Mouse (Mus musculus) hindbrain, embryonic 13.5 days (tissue): ENCODE data around the gene Hist1h2bp. TPM values are rescaled to one million over a fixed set of nuclear protein-coding genes. Genes with fewer than 3 reads are reported as not detected.
"Not testable (repeated sequence)": the region's sequence is repeated elsewhere in the genome, so short reads cannot be mapped to it uniquely, and the experiment has no call there.

Experiments used
- ATAC-seq: fragments of 200-750 bp; cut with Nextera tagmentation; 2 replicates; pipeline ENCODE4 v1.8.0; 2017; ENCODE audit warnings: moderate TSS enrichment; ENCODE audit not compliant: low FRiP score
- H3K27ac ChIP-seq: fragments of 300-500 bp; sonication (generic); 2 replicates; pipeline ENCODE4 v1.5.1; 2015; ENCODE audit warnings: inconsistent platforms, mild to moderate bottlenecking, moderate library complexity
- H3K27me3 ChIP-seq: fragments of 300-500 bp; sonication (generic); 2 replicates; pipeline ENCODE4 v1.6.1; 2015; ENCODE audit warnings: mild to moderate bottlenecking, inconsistent platforms
- H3K36me3 ChIP-seq: fragments of 300-500 bp; sonication (generic); 2 replicates; pipeline ENCODE4 v1.6.1; 2015; ENCODE audit warnings: mild to moderate bottlenecking, inconsistent platforms
- H3K4me1 ChIP-seq: fragments of 300-500 bp; sonication (generic); replicated peaks from 2 replicates; pipeline ENCODE4 v1.6.1; 2015; ENCODE audit warnings: inconsistent platforms
- H3K4me2 ChIP-seq: fragments of 300-500 bp; sonication (generic); 2 replicates; pipeline ENCODE4 v1.6.1; 2015; ENCODE audit warnings: inconsistent platforms, mild to moderate bottlenecking, moderate library complexity
- H3K4me3 ChIP-seq: fragments of 300-500 bp; sonication (generic); 2 replicates; pipeline ENCODE4 v1.5.1; 2015; ENCODE audit warnings: mild to moderate bottlenecking, inconsistent platforms
- H3K9ac ChIP-seq: fragments of 300-500 bp; sonication (generic); 2 replicates; pipeline ENCODE4 v1.6.1; 2015; ENCODE audit warnings: mild to moderate bottlenecking, inconsistent platforms
- H3K9me3 ChIP-seq: fragments of 300-500 bp; sonication (generic); 2 replicates; pipeline ENCODE4 v1.6.1; 2016; ENCODE audit warnings: inconsistent platforms
- WGBS: fragments of 180-500 bp; shearing (Covaris S2); methylation state at CpG from one replicate; pipeline ENCODE4 v1.1.7; 2015; 5-methylcytosine and 5-hydroxymethylcytosine counted together
- polyA plus RNA-seq: library from polyadenylated mRNA; unstranded; fragments of >200 nt; fragmentation: Nextera tagmentation; extraction: Ambion mirVana; gene quantifications from 2 replicates; pipeline ENCODE4 v1.2.1, GENCODE M21; 2015

The Hist1h2bp gene
- 0.68 and 0.97 TPM in 2 replicates for polyA plus RNA-seq

DNA sequence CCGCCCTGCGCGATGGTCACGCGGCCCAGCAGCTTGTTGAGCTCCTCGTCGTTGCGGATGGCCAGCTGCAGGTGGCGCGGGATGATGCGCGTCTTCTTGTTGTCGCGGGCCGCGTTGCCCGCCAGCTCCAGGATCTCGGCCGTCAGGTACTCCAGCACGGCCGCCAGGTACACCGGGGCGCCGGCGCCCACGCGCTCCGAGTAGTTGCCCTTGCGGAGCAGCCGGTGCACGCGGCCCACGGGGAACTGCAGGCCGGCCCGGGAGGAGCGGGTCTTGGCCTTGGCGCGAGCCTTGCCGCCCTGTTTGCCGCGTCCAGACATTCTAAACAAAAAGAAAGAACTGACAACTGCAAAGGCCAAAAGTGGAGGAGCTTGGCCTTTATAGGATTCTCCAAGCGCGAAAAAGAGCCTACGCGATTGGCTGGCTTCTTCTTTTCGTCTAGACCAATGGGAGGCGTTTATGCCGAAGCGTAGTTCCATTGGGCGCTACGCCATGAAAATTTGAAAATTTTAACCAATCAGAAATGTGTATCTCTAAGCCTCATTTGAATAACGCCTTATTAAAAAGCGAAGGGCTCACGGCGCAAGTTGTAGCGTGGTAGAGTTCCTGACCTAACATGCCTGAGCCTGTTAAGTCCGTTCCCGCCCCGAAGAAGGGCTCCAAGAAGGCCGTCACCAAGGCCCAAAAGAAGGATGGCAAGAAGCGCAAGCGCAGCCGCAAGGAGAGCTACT is at the start of gene Hist1h2bp, which contains the start of gene Hist1h2an:
TSS of gene Hist1h2bp (plus strand) at position 563 of the 731 bp plus-strand sequence.
TSS of gene Hist1h2an (minus strand) at position 320 of the 731 bp plus-strand sequence.
- H3K4me2 ChIP-seq, result peak within 1 kb of the TSS; percentile 60
- peak; percentile 97 for ATAC-seq
- H3K9ac ChIP-seq, result peak within 1 kb of the TSS; percentile 64
- not testable (repeated sequence) for H3K27me3 ChIP-seq, H3K9me3 ChIP-seq, H3K36me3 ChIP-seq
- peaks cover 36% of the 10 kb centered on the region for H3K4me1 ChIP-seq
- WGBS, result 1% methylated on average over 41 of the region's 63 CpGs
- peak within 1 kb of the TSS; percentile 37 for H3K4me3 ChIP-seq
- peak within 1 kb of the TSS; percentile 79 for H3K27ac ChIP-seq

DNA sequence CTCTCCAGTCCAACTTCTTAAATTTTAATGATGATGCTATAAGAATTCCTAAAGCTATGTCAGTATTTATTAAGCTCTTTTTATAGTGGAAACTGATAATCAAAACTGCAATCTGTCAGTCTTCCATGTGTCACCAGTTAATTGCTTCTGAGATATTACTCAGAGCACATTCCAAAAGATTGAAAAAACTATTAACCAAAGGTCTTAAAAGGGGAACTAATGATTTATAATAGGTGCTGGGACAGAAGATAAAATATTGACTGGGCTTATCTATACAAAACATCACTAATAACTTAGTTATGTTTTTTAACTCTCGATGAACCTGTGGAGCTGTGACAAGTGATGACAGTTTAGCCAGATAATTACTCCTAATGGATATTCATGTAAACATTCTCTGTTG is 42.3 kb upstream of the Hist1h2bp start:
- Histone ChIP-seq H3K9me3 (no peaks in the 10 kb centered on the region), H3K9ac (no peak overlapping the region), H3K36me3 (no peaks in the 10 kb centered on the region), H3K4me2 (no peak overlapping the region), H3K27ac (no peak overlapping the region), H3K4me3 (no peak overlapping the region), H3K27me3 (no peaks in the 10 kb centered on the region), H3K4me1 (peaks cover 20% of the 10 kb centered on the region)
- no peak for ATAC-seq
- 98% methylated on average over 1 of the region's 1 CpGs for WGBS

DNA sequence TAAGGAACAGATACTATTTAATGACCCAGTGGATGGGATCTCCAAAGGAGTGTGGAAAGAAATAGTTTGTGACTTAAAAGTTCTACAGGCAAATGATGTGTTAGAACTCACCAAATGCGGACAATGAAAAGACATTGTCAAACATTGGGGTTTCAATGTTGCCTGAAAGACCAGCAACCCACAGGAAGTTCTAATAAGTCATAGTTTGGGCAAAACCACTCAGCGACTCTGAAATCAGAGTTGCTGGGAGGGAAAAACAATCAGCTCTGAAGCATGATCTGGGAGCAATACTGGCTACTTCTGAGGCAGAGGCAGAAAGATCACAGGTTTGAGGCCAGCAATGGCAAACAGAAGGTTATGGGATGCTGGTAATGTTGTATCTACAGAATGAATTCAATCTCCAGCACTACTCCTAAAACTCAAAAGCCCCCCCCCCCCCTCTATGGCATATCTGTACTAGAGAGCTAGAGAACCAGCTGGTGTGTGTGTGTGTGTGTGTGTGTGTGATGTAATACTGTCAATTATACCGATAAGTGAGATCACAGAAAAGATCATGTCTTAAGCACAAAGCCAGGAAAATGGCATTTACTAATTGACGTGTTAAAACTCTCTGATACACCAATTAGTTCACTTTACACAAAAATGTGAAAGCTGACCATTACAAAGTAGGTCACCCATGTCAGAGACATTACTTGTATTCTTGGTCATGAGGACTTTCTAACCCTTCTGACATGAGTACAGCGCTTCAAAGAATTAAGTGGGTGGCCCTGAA is 37.7 kb upstream of the Hist1h2bp start:
- Histone ChIP-seq H3K4me3 (peak overlapping the region; percentile 57), H3K9ac (peak overlapping the region; percentile 79), H3K27ac (peak overlapping the region; percentile 93), H3K9me3 (no peaks in the 10 kb centered on the region), H3K27me3 (no peaks in the 10 kb centered on the region), H3K36me3 (no peaks in the 10 kb centered on the region), H3K4me1 (peaks cover 34% of the 10 kb centered on the region), H3K4me2 (peak overlapping the region; percentile 84)
- WGBS, result 5% methylated on average over 5 of the region's 5 CpGs
- ATAC-seq, result no peak

DNA sequence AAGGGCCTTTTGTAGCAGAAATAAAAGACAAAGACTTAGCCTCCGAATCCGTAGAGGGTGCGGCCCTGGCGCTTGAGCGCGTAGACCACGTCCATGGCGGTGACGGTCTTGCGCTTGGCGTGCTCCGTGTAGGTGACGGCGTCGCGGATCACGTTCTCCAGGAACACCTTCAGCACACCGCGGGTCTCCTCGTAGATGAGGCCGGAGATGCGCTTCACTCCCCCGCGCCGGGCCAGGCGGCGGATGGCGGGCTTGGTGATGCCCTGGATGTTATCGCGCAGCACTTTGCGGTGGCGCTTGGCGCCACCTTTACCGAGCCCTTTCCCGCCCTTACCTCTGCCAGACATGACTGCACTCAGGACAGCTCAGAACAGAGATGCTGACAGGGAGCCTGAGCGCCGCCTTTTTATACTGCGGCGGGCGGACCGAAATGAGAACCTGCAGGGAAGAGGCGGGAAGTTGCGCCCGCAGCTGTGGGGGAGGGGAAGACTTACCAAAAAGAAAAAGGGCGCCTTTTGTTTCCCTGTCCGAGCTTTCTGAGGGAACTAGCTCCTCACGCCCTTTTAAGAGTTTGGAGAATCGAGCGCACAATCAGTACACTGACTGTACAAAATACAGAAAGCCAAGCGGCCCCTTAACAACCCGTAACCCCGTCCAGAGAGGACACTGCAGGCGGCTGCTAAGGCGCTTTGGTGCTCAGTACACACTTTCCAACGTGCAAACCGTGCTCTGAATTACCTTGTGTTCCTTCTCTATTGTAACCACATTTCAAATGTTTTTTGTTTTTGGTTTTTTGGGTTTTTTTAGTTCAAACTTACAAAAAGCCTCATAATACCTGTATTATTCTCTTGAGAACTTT is 36.9 kb upstream of the Hist1h2bp start, which contains the start of gene Hist1h4k:
TSS of gene Hist1h4k (minus strand) at position 347 of the 859 bp plus-strand sequence.
- Histone ChIP-seq H3K9ac (peak within 1 kb of the TSS; percentile 79), H3K4me1 (peaks cover 37% of the 10 kb centered on the region), H3K27ac (peak within 1 kb of the TSS; percentile 93), H3K4me3 (peak within 1 kb of the TSS; percentile 57), H3K4me2 (peak within 1 kb of the TSS; percentile 84)
- H3K27me3 ChIP-seq, H3K36me3 ChIP-seq, H3K9me3 ChIP-seq: not testable (repeated sequence)
- under 1% methylated on average over 47 of the region's 56 CpGs for WGBS
- ATAC-seq, result peak; percentile 87

DNA sequence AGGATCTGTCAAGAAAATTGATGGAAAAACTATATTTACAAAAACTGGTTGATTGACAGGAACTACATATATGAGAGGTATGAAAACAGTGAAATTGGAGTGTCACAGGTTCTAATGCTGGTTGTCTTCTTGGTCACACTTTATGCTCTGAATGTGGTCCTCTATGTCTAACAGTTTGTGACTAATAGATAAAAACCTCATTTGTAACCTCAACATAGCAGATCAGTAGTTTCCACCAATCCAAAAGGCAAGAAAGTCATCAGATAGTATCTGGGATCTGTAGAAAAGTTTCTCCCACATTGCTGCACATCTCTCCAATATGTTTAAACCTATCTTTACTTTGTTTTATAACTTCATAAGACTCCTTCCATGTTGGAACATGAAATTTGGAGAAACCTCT is 35.8 kb upstream of the Hist1h2bp start:
- H3K4me2 ChIP-seq, result no peak overlapping the region
- no peak overlapping the region for H3K27ac ChIP-seq
- H3K27me3 ChIP-seq, result no peaks in the 10 kb centered on the region
- H3K4me3 ChIP-seq, result no peak overlapping the region
- H3K36me3 ChIP-seq, result no peaks in the 10 kb centered on the region
- peaks cover 37% of the 10 kb centered on the region for H3K4me1 ChIP-seq
- H3K9me3 ChIP-seq, result no peaks in the 10 kb centered on the region
- no peak for ATAC-seq
- H3K9ac ChIP-seq, result no peak overlapping the region

DNA sequence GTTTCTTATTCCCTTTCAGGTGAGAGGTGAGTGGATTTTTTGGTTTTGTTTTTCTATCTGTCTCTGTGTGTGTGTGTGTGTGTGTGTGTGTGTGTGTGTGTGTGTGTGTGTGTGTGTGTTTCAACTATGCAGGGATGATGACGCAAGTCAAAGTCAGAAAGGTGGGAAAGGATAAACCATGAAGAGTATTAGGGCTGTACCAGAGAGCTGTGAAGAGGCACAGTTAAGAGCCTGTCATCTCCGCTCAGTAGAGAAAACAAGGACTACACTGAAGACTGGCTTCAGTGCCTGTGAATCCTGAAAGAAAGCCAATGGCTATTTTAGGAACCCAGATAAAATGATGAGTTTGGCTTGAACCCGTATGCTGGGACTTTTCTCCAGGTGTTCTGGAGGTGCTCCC is 35.4 kb upstream of the Hist1h2bp start:
- Histone ChIP-seq H3K4me2 (no peak overlapping the region), H3K36me3 (no peaks in the 10 kb centered on the region), H3K27me3 (no peaks in the 10 kb centered on the region), H3K9ac (no peak overlapping the region), H3K4me1 (peaks cover 37% of the 10 kb centered on the region), H3K4me3 (no peak overlapping the region), H3K9me3 (no peaks in the 10 kb centered on the region), H3K27ac (no peak overlapping the region)
- ATAC-seq, result no peak
- 82% methylated on average over 3 of the region's 3 CpGs for WGBS

DNA sequence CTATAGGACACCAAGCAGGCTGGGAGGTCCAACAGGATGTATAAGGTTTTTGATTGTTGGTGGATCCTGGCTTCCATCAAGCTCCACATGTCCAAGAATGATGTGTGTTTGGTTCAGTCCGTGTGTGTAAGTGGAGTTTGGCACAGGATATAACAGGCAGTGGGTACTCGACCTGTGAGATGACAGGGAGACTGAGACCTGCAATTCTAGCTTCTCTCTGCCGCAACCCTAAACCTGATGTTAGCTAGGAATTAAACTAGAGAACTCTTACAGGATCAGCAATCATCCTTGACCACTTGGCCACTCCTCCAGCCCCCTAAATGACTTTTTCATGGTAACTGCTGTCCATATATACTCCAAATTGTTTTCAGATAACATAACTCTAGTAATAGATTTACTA is 34.9 kb upstream of the Hist1h2bp start:
- ATAC-seq, result no peak
- Histone ChIP-seq H3K27me3 (no peaks in the 10 kb centered on the region), H3K4me3 (no peak overlapping the region), H3K9ac (no peak overlapping the region), H3K9me3 (no peaks in the 10 kb centered on the region), H3K36me3 (no peaks in the 10 kb centered on the region), H3K4me1 (peaks cover 34% of the 10 kb centered on the region), H3K27ac (0 out of 2 replicates have a peak overlapping the region, but pooled peaks have one; percentile 48), H3K4me2 (0 out of 2 replicates have a peak overlapping the region, but pooled peaks have one; percentile 76)
- WGBS, result 51% methylated on average over 3 of the region's 3 CpGs

DNA sequence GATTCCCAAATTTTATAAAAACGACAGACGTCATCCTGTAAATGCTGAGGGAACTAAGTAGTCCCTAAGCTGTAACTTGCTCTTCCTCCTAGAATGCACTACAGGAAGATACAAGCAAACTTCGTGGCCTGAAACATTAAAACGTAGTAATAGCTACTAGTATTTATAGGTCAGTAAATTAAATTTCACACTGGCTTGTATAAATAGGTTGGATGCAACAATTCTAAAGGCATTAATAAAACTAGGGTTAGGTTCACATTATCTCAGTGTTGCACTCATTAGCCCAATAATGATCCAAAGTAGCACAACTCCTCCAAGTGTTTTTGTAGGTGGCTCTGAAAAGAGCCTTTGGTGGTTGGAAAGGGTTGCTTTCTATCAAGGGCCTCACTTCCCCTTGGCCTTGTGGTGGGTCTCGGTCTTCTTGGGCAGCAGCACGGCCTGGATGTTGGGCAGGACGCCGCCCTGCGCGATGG is 34.2 kb upstream of the Hist1h2bp start:
- H3K4me3 ChIP-seq, result peak overlapping the region; percentile 44
- no peak for ATAC-seq
- peak overlapping the region; percentile 74 for H3K9ac ChIP-seq
- H3K9me3 ChIP-seq, result no peaks in the 10 kb centered on the region
- peak overlapping the region; percentile 76 for H3K4me2 ChIP-seq
- WGBS, result 5% methylated on average over 10 of the region's 10 CpGs
- no peaks in the 10 kb centered on the region for H3K27me3 ChIP-seq
- no peaks in the 10 kb centered on the region for H3K36me3 ChIP-seq
- peak overlapping the region; percentile 95 for H3K27ac ChIP-seq
- peaks cover 31% of the 10 kb centered on the region for H3K4me1 ChIP-seq

DNA sequence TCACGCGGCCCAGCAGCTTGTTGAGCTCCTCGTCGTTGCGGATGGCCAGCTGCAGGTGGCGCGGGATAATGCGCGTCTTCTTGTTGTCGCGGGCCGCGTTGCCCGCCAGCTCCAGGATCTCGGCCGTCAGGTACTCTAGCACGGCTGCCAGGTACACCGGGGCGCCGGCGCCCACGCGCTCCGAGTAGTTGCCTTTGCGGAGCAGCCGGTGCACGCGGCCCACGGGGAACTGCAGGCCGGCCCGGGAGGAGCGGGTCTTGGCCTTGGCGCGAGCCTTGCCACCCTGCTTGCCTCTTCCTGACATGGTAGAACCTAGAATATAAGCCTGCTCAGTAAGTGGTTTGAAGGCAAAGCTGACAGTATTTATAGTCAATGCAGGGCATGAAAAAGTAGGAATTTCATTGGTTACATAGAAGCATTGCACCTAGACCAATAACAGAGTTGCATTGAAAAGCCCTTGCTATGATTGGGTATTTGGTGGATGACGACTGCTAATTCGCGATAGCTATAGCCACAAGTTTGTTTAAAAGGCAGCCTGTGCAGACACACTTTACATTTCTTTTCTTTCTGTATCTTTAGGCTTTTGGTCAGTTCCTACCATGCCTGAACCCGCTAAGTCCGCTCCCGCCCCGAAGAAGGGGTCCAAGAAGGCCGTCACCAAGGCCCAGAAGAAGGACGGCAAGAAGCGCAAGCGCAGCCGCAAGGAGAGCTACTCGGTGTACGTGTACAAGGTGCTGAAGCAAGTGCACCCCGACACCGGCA is 33.6 kb upstream of the Hist1h2bp start, which contains the start of the genes Hist1h2ak and Hist1h2bn:
TSS of gene Hist1h2ak (minus strand) at position 304 of the 762 bp plus-strand sequence.
TSS of gene Hist1h2bn (plus strand) at position 600 of the 762 bp plus-strand sequence.
- peak within 1 kb of the TSS; percentile 74 for H3K9ac ChIP-seq

DNA sequence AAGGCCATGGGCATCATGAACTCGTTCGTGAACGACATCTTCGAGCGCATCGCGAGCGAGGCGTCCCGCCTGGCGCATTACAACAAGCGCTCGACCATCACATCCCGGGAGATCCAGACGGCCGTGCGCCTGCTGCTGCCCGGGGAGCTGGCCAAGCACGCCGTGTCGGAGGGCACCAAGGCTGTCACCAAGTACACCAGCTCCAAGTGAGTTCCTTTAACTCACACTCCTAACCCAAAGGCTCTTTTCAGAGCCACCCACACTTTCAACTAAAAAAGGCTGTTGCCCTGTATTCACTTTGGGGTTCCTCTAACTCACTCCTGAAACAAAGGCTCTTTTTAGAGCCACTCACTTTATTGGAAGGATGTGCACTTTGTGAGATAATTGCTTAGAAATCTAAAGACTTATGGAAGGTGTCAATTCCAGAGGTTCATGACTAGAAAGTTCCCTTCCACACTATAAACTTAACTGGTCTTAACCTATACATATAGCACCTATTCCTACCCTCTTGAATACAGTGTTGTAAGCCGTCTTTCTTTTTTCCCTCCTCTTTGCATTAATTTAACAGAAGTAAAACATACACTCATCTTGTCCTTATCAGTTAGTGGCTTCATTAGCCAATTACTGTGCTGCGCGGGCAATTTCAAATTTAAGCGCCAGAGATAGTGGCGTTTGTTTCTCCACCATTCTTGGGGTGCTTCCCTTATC is 32.8 kb upstream of the Hist1h2bp start:
- Histone ChIP-seq H3K27ac (peak overlapping the region; percentile 95), H3K4me3 (peak overlapping the region; percentile 44), H3K4me1 (peaks cover 21% of the 10 kb centered on the region), H3K9ac (peak overlapping the region; percentile 69), H3K4me2 (peak overlapping the region; percentile 76)
- WGBS, result under 1% methylated on average over 17 of the region's 26 CpGs
- peak; percentile 9; the same call in 1 of the 2 replicates for ATAC-seq
- not testable (repeated sequence) for H3K9me3 ChIP-seq, H3K27me3 ChIP-seq, H3K36me3 ChIP-seq

More for the DNA sequence above, 33.6 kb upstream of the Hist1h2bp start, which contains the start of the genes Hist1h2ak and Hist1h2bn:
- H3K36me3 ChIP-seq, H3K27me3 ChIP-seq, H3K9me3 ChIP-seq: not testable (repeated sequence)
- Histone ChIP-seq H3K4me2 (peak within 1 kb of the TSS; percentile 76), H3K4me3 (peak within 1 kb of the TSS; percentile 44), H3K27ac (peak within 1 kb of the TSS; percentile 95), H3K4me1 (peaks cover 28% of the 10 kb centered on the region)
- ATAC-seq, result peak; percentile 96
- under 1% methylated on average over 46 of the region's 50 CpGs for WGBS
